Mouse (Mus musculus) heart, postnatal 10 days (tissue): ENCODE measurements around the gene Pole2. TPM values are rescaled to one million over a fixed set of nuclear protein-coding genes. Genes with fewer than 3 reads are reported as not detected.

Experiments used
- microRNA-seq, 2 experiments: library from miRNA; unstranded; fragments of <30 nt; microRNA quantifications; one replicate each; pipeline ENCODE4 v1.2.0; 2022
- total RNA-seq, 2 experiments: library from RNA; stranded (reverse); gene quantifications; 2 replicates each; pipeline ENCODE4 v1.2.3; 2021

Pole2 gene
- total RNA-seq, 2 experiments from 2014 or later, result 3.0 to 5.2 TPM

Small RNA genes lying within 50 kb of the gene (microRNA-seq; reads per million reads assigned to microRNA genes)
- gene Gm47287, result 0 reads per million in 2 experiments
- 0.35 to 3.3 reads per million in 2 experiments for gene Gm47295

Other genes starting within 250 kb of the Pole2 start
- gene Rps29, start 69.0 kb downstream of the Pole2 start, total RNA-seq, result 1,000 to 10,000 TPM; 1,683 to 1,690 TPM
- gene Lrr1, start 59.4 kb downstream of the Pole2 start, total RNA-seq, result 1 to 10 TPM; 1.4 to 2.0 TPM
- gene Rpl36al, start 44.1 kb downstream of the Pole2 start, total RNA-seq, result 100 to 1,000 TPM; 259 to 277 TPM
- gene Mgat2, start 44.0 kb downstream of the Pole2 start, total RNA-seq, result 10 to 100 TPM; 27.8 to 32.4 TPM
- gene Gm49383, start 31.1 kb downstream of the Pole2 start, total RNA-seq, result 1 to 10 TPM; 4.9 to 6.6 TPM
- 1 to 10 TPM in 1 of 2 experiments, under 1 TPM in 1; 0.57 to 1.2 TPM for gene Dnaaf2, start 29.8 kb downstream of the Pole2 start, total RNA-seq
- gene Gm49384, start 23.9 kb downstream of the Pole2 start, total RNA-seq, result 1 to 10 TPM; 5.9 to 6.2 TPM
- gene Klhdc1, start 13.0 kb upstream of the Pole2 start, total RNA-seq, result 10 to 100 TPM; 13.1 to 17.8 TPM
- 100 to 1,000 TPM in 1 of 2 experiments, 10 to 100 TPM in 1; 98.4 to 101 TPM for gene Klhdc2, start 68.5 kb upstream of the Pole2 start, total RNA-seq
- 10 to 100 TPM; 29.1 to 32.4 TPM for gene Nemf, start 129.0 kb upstream of the Pole2 start, total RNA-seq
- gene Arf6, start 144.0 kb upstream of the Pole2 start, total RNA-seq, result 10 to 100 TPM; 77.1 to 81.6 TPM
- 1 to 10 TPM in 1 of 2 experiments, under 1 TPM in 1; 0.89 to 1.2 TPM for gene Gm9887, start 144.3 kb upstream of the Pole2 start, total RNA-seq